Mouse (Mus musculus) embryonic facial prominence, embryonic 11.5 days (tissue): ENCODE data around the gene Fam196b. TPM values are rescaled to one million over a fixed set of nuclear protein-coding genes. Genes with fewer than 3 reads are reported as not detected.

Experiments used
- ATAC-seq: fragments of 200-750 bp; cut with Nextera tagmentation; replicated peaks from 2 replicates; pipeline ENCODE4 v1.8.0; 2017; ENCODE audit warnings: low read depth; ENCODE audit not compliant: insufficient number of reproducible peaks, low FRiP score, low TSS enrichment
- DNase-seq: peaks from one replicate; pipeline ENCODE4 v3.0.0-alpha.2; 2015; ENCODE audit warnings: low spot score
- H3K27ac ChIP-seq: fragments of 300-500 bp; sonication (generic); replicated peaks from 2 replicates; pipeline ENCODE4 v1.5.1; 2014; ENCODE audit warnings: mild to moderate bottlenecking, low read depth, low read length, control low read depth
- H3K27me3 ChIP-seq: fragments of 300-500 bp; sonication (generic); 2 replicates; pipeline ENCODE4 v1.6.1; 2014; ENCODE audit warnings: mild to moderate bottlenecking, low read length, moderate library complexity, mixed read lengths; ENCODE audit not compliant: control insufficient read depth, insufficient read depth
- H3K36me3 ChIP-seq: fragments of 300-500 bp; sonication (generic); replicated peaks from 2 replicates; pipeline ENCODE4 v1.6.1; 2014; ENCODE audit warnings: low read depth, mild to moderate bottlenecking, low read length, moderate library complexity, mixed read lengths; ENCODE audit not compliant: control insufficient read depth, insufficient read depth
- H3K4me1 ChIP-seq: fragments of 300-500 bp; sonication (generic); 2 replicates; pipeline ENCODE4 v1.6.1; 2014; ENCODE audit warnings: low read length, mixed read lengths; ENCODE audit not compliant: control insufficient read depth, insufficient read depth
- H3K4me2 ChIP-seq: fragments of 300-500 bp; sonication (generic); 2 replicates; pipeline ENCODE4 v1.6.1; 2014; ENCODE audit warnings: low read depth, mild to moderate bottlenecking, control low read depth, low read length, moderate library complexity
- H3K4me3 ChIP-seq: fragments of 300-500 bp; sonication (generic); 2 replicates; pipeline ENCODE4 v1.5.1; 2014; ENCODE audit warnings: low read depth, low read length, control low read depth
- H3K9ac ChIP-seq: fragments of 300-500 bp; sonication (generic); replicated peaks from 2 replicates; pipeline ENCODE4 v1.6.1; 2014; ENCODE audit warnings: mild to moderate bottlenecking, control low read depth, low read length
- H3K9me3 ChIP-seq: fragments of 300-500 bp; sonication (generic); replicated peaks from 2 replicates; pipeline ENCODE4 v1.6.1; 2016; ENCODE audit warnings: mild to moderate bottlenecking, low read length, inconsistent platforms, mixed read lengths; ENCODE audit not compliant: control insufficient read depth
- WGBS: fragments of 180-500 bp; shearing (Covaris S2); extraction: QIAGEN DNeasy Blood & Tissue Kit; methylation state at CpG from one replicate; pipeline ENCODE4 v1.1.7; 2014; 5-methylcytosine and 5-hydroxymethylcytosine counted together
- polyA plus RNA-seq: library from polyadenylated mRNA; unstranded; fragments of >200 nt; fragmentation: Nextera tagmentation; extraction: Ambion mirVana; gene quantifications from 2 replicates; pipeline ENCODE4 v1.2.1, GENCODE M21; 2014

The Fam196b gene
- polyA plus RNA-seq, 1 experiment from 2014 or later, result 1.2 TPM

DNA sequence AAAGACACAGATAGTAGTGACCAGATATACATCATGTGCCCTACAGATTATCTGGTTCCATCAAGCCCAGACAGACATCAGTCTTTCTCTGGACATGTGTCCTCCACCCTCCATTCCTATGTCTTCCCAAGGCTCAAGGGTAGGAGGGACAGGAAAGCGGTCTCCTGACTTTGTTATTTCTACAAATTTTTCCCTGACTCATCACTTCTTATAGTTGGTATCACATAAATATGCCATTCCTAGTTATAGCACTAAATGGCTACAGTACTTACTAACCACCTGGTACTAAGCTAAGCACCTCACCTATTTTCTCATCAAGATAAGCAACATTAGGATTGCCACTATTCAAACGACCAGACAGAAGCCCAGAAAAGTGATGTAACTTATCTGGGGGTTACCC lies 123.8 kb downstream of the Fam196b start:
- WGBS, result 68% methylated on average over 2 of the region's 2 CpGs
- Histone ChIP-seq H3K4me3 (no peak overlapping the region), H3K4me2 (no peak overlapping the region), H3K4me1 (no peaks in the 10 kb centered on the region), H3K27me3 (no peaks in the 10 kb centered on the region), H3K9me3 (no peaks in the 10 kb centered on the region), H3K36me3 (no peaks in the 10 kb centered on the region), H3K27ac (no peak overlapping the region), H3K9ac (no peak overlapping the region)
- no peak for DNase-seq
- ATAC-seq, result no peak; the same call in 1 of the 2 replicates

DNA sequence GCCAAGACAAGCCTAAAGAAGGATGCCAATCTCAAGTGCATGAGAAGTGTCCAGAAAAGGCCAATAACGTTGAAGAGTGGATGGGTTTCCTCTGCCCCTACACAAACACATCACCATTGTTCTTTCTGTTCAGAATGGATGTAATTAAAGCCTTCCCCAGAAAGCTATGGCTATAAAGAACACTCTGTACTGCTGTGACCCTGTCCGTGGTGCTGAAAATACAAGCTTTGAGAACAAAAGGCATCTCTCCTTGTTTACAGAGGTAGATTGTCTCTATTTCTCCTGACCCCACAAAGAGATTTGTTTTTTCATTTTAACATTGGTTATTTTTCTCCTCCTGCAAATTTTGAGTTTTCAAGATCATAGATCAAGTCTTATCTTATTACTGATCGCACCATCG lies 133.3 kb downstream of the Fam196b start:
- H3K4me2 ChIP-seq, result no peak overlapping the region
- no peak overlapping the region for H3K27ac ChIP-seq
- DNase-seq (peak; percentile 88), ATAC-seq (no peak)
- 43% methylated on average over 4 of the region's 4 CpGs for WGBS
- H3K27me3 ChIP-seq, result no peaks in the 10 kb centered on the region
- H3K9ac ChIP-seq, result no peak overlapping the region
- H3K4me1 ChIP-seq, result no peaks in the 10 kb centered on the region
- no peaks in the 10 kb centered on the region for H3K9me3 ChIP-seq
- H3K4me3 ChIP-seq, result no peak overlapping the region
- no peaks in the 10 kb centered on the region for H3K36me3 ChIP-seq

DNA sequence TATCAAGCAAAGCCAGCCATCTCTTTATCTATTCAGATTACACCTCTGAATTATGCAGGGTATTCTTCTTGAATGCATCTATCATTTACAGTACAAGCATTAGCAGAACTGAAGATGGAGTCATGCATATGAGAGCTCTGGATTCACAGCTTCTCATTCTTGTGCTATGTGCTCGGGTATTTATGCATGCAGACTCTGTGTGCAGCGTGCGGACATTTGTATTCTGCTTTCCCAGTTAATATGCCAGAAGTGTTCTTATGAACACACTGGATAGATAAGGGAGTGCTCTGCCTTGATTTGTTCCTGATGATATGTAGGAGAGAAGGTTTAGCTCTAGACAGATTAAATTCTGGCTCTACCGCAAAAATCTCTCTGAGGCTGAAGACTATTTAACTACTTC lies 135.3 kb downstream of the Fam196b start:
- no peak overlapping the region for H3K27ac ChIP-seq
- ATAC-seq (no peak), DNase-seq (no peak)
- 91% methylated on average over 4 of the region's 4 CpGs for WGBS
- no peaks in the 10 kb centered on the region for H3K9me3 ChIP-seq
- no peak overlapping the region for H3K4me2 ChIP-seq
- no peak overlapping the region for H3K4me3 ChIP-seq
- H3K9ac ChIP-seq, result no peak overlapping the region
- no peaks in the 10 kb centered on the region for H3K36me3 ChIP-seq
- no peaks in the 10 kb centered on the region for H3K4me1 ChIP-seq
- no peaks in the 10 kb centered on the region for H3K27me3 ChIP-seq

DNA sequence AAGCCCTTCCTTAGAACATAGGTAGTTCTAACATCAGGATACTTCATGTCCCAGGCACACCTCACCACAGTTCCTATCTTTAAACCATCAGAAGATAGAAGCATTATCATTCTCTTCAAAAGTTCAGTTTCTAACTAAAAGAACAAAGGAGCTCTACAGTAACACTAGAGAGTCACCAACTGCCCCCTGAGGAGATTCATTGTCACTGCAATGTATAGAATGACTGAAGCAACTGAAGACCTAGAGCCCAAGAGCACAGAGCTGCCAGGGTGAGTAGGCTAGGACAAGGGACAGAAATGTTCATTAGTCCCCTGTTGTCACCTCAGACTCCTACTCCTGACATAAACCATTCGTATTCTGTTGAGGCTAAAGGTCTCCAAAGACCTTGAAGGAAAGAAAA lies 152.4 kb downstream of the Fam196b start:
- no peaks in the 10 kb centered on the region for H3K36me3 ChIP-seq
- no peak overlapping the region for H3K27ac ChIP-seq
- ATAC-seq (no peak), DNase-seq (no peak)
- H3K4me2 ChIP-seq, result no peak overlapping the region
- H3K4me3 ChIP-seq, result no peak overlapping the region
- no peaks in the 10 kb centered on the region for H3K9me3 ChIP-seq
- H3K4me1 ChIP-seq, result no peaks in the 10 kb centered on the region
- no peaks in the 10 kb centered on the region for H3K27me3 ChIP-seq
- H3K9ac ChIP-seq, result no peak overlapping the region
- WGBS, result 74% methylated on average over 1 of the region's 1 CpGs

DNA sequence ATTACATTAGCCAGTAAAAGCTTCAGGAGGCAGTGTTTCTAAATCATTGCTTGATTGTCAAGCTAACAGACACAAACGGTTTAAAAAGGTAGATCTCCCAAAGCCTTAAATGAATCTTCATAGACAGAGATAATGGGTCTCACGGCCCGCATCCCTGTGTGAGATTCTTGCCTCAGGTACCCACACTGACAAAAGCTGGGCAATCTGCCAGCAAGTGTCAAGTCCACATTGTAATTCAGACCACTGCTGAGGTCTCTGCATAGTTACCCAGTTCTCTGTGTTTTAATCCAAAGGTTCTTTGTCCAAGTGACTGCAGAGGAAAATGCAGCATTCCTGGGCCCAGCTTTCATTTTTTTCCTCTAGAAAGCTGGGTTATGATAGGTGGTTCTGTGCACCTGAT lies 153.9 kb downstream of the Fam196b start:
- Histone ChIP-seq H3K36me3 (no peaks in the 10 kb centered on the region), H3K27me3 (no peaks in the 10 kb centered on the region), H3K4me3 (no peak overlapping the region), H3K4me2 (no peak overlapping the region), H3K9me3 (no peaks in the 10 kb centered on the region), H3K4me1 (no peaks in the 10 kb centered on the region), H3K9ac (no peak overlapping the region), H3K27ac (no peak overlapping the region)
- no peak for ATAC-seq
- no peak for DNase-seq
- WGBS, result 79% methylated on average over 3 of the region's 3 CpGs

DNA sequence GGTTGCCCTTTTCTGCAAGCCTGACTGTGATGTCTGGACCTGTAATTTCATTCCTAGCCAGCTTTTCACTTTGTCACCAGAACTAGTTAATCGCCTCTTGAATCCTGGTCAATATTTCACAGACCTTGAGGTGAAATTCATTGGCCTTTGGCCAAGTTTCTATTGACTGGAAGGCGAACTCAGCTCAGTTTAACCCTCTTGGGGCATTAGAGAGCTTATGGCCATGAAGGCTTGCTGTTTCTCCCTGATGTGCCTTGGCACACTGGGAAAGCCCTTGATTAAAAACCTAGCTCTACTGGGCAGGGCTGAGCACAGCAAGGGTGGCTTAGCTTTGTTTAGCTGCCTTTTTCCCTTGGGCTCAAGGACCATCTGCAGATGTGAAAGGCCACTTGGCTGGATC lies 155.2 kb downstream of the Fam196b start:
- DNase-seq, result no peak
- H3K27me3 ChIP-seq, result no peaks in the 10 kb centered on the region
- H3K9ac ChIP-seq, result no peak overlapping the region
- no peak overlapping the region for H3K4me3 ChIP-seq
- H3K9me3 ChIP-seq, result no peaks in the 10 kb centered on the region
- no peak overlapping the region for H3K27ac ChIP-seq
- no peaks in the 10 kb centered on the region for H3K36me3 ChIP-seq
- no peak for ATAC-seq
- H3K4me2 ChIP-seq, result no peak overlapping the region
- no peaks in the 10 kb centered on the region for H3K4me1 ChIP-seq
- 83% methylated on average over 2 of the region's 2 CpGs for WGBS

Other genes with a start within 250 kb of the Fam196b start
- not detected in 2 replicates for gene 4930469K13Rik, start 216.3 kb upstream of the Fam196b start, polyA plus RNA-seq
- not detected in 2 replicates for gene Foxi1, start 106.7 kb upstream of the Fam196b start, polyA plus RNA-seq